Mouse (Mus musculus) stomach, postnatal 0 days (tissue): ENCODE measurements at regions not wholly inside any gene's neighbourhood (a gene's known extent, or its start where the extent isn't known, plus 50 kb on each side); places are given as distances from the start of the nearest gene placed in this dataset.
A peak's percentile ranks its signal among the peaks of the same experiment; 100 is the strongest.

Experiments used
- CTCF ChIP-seq: IDR thresholded peaks from 2 replicates; pipeline ENCODE4 v1.5.1; 2016; ENCODE audit warnings: antibody characterized with exemption, low read depth, mild to moderate bottlenecking, moderate library complexity
- EP300 ChIP-seq: optimal IDR thresholded peaks from 2 replicates; pipeline ENCODE3; 2016; ENCODE audit warnings: antibody characterized with exemption

GRCm38 (mm10) chr2:171493741-171494140, 549.5 kb downstream of the Cbln4 start:
- TF ChIP-seq CTCF: peak; percentile 70
- TF ChIP-seq EP300: no peak
